11 mouse cellular contexts compared by ENCODE assay signal in genomic region chr2:151967792-151968191, GRCm38 (mm10). TPM values are rescaled to one million over a fixed set of nuclear protein-coding genes. Genes with fewer than 3 reads are reported as not detected.
A peak's percentile ranks its signal among the peaks of the same experiment; 100 is the strongest.
DNase-seq lines count a peak whose midpoint lies in the region; ATAC-seq lines count a peak whose summit lies in the region.
"Had no signal": no experiment of that assay in that cellular context is flagged by ENCODE, and none has a peak within 500 bp of the region (broad histone marks: within the 10 kb centered on the region; RNA-seq: fewer than 3 reads in every experiment).

No protein-coding gene starts in this region.

- peaks cover 11% of the 10 kb centered on the region; the same call in 1 of the 2 replicates for H3K27me3 ChIP-seq in embryonic facial prominence, embryonic 12.5 days
- no peaks in the 10 kb centered on the region for H3K27me3 ChIP-seq in forebrain, embryonic 14.5 days (replicated peaks; ENCODE audit: control insufficient read depth, insufficient read depth, low read length)
- no peaks in the 10 kb centered on the region; the same call in 1 of the 2 replicates for H3K27me3 ChIP-seq in neural tube, embryonic 12.5 days (replicated peaks)

- peaks cover 16% of the 10 kb centered on the region for H3K36me3 ChIP-seq in embryonic facial prominence, embryonic 12.5 days
- H3K36me3 ChIP-seq in forebrain, embryonic 14.5 days (ENCODE audit: control insufficient read depth, insufficient read depth, low read length) = peaks cover 17% of the 10 kb centered on the region; the same call in 1 of the 2 replicates
- H3K36me3 ChIP-seq in neural tube, embryonic 12.5 days = peaks cover 14% of the 10 kb centered on the region; the same call in 1 of the 2 replicates

- no peaks in the 10 kb centered on the region for H3K9me3 ChIP-seq in embryonic facial prominence, embryonic 12.5 days
- no peaks in the 10 kb centered on the region for H3K9me3 ChIP-seq in forebrain, embryonic 14.5 days (replicated peaks; ENCODE audit: control insufficient read depth, low read length)
- H3K9me3 ChIP-seq in neural tube, embryonic 12.5 days = no peaks in the 10 kb centered on the region
- H3K9me3 ChIP-seq: G1E had no signal

- no peak overlapping the region for H3K9ac ChIP-seq in embryonic facial prominence, embryonic 12.5 days
- peak overlapping the region; percentile 60; the same call in 1 of the 2 replicates for H3K9ac ChIP-seq in forebrain, embryonic 14.5 days (ENCODE audit: low read length)
- H3K9ac ChIP-seq in neural tube, embryonic 12.5 days = peak overlapping the region; percentile 38; the same call in 1 of the 2 replicates

- no peak overlapping the region for H3K4me2 ChIP-seq in embryonic facial prominence, embryonic 12.5 days (replicated peaks)
- H3K4me2 ChIP-seq in forebrain, embryonic 14.5 days (ENCODE audit: low read length) = peak overlapping the region; percentile 66
- H3K4me2 ChIP-seq in neural tube, embryonic 12.5 days (replicated peaks) = peak overlapping the region; percentile 72

- no peak for ATAC-seq in embryonic facial prominence, embryonic 12.5 days (ENCODE audit: insufficient number of reproducible peaks, insufficient read depth, low FRiP score, low TSS enrichment)
- no peak for ATAC-seq in forebrain, embryonic 14.5 days
- ATAC-seq in neural tube, embryonic 12.5 days (ENCODE audit: low FRiP score, low read depth) = no peak

- WGBS in embryonic facial prominence, embryonic 12.5 days = 71% methylated on average over 2 of the region's 2 CpGs
- 80% methylated on average over 2 of the region's 2 CpGs for WGBS in forebrain, embryonic 14.5 days
- 86% methylated on average over 2 of the region's 2 CpGs for WGBS in neural tube, embryonic 12.5 days

- H3K27ac ChIP-seq in embryonic facial prominence, embryonic 12.5 days = peak overlapping the region; percentile 32; the same call in 1 of the 2 replicates
- peak overlapping the region; percentile 87 for H3K27ac ChIP-seq in forebrain, embryonic 14.5 days (ENCODE audit: low read depth, low read length)
- peak overlapping the region; percentile 75; the same call in 1 of the 2 replicates for H3K27ac ChIP-seq in neural tube, embryonic 12.5 days

- peaks cover 53% of the 10 kb centered on the region for H3K4me1 ChIP-seq in embryonic facial prominence, embryonic 12.5 days
- peaks cover 55% of the 10 kb centered on the region for H3K4me1 ChIP-seq in forebrain, embryonic 14.5 days (ENCODE audit: control insufficient read depth, insufficient read depth, low read length)
- peaks cover 72% of the 10 kb centered on the region for H3K4me1 ChIP-seq in neural tube, embryonic 12.5 days

- no peak overlapping the region for H3K4me3 ChIP-seq in embryonic facial prominence, embryonic 12.5 days
- no peak overlapping the region for H3K4me3 ChIP-seq in forebrain, embryonic 14.5 days (ENCODE audit: low read depth, low read length)
- H3K4me3 ChIP-seq in neural tube, embryonic 12.5 days = no peak overlapping the region
- H3K4me3 ChIP-seq: myocyte had no signal

- DNase-seq in forebrain, embryonic 14.5 days (ENCODE audit: low spot score) = no peak
- DNase-seq in induced T-regulatory cell, adult 2 months (ENCODE audit: low read depth) = peak; percentile 87
- no peak for DNase-seq in frontal cortex, postnatal 25 days (ENCODE audit: low spot score in 2 of 2)
- no peak for DNase-seq in heart, adult 18-20 months
- DNase-seq in heart, adult 8-10 months (ENCODE audit: low spot score) = no peak
- DNase-seq: right cerebral cortex, postnatal 14 days had no signal

RNA-seq across cellular contexts. Expression of gene Fam110a, which starts 12.2 kb away (rescaled TPM):
- 34.6 and 36.2 TPM in 2 replicates for polyA plus RNA-seq in embryonic facial prominence, embryonic 12.5 days (2016; fragmentation: Nextera tagmentation; extraction: Ambion mirVana)
- 64.5 and 68.8 TPM in 2 replicates for polyA plus RNA-seq in forebrain, embryonic 14.5 days (2014; fragmentation: Nextera tagmentation; extraction: Ambion mirVana)
- 91.5 and 94.3 TPM in 2 replicates for polyA plus RNA-seq in neural tube, embryonic 12.5 days (2016; fragmentation: Nextera tagmentation; extraction: Ambion mirVana)
- 1 to 10 TPM; 3.4 to 3.7 TPM for total RNA-seq in heart, adult 18-20 months (2021)
- 1 to 10 TPM; 2.8 to 5.0 (median 4.3) TPM for total RNA-seq in heart, adult 8-10 months (2022)

RNA-seq across cellular contexts. Expression of gene Slc52a3, which starts 28.5 kb away (rescaled TPM):
- polyA plus RNA-seq in embryonic facial prominence, embryonic 12.5 days (2016; fragmentation: Nextera tagmentation; extraction: Ambion mirVana) = 1.2 TPM in 2 replicates
- polyA plus RNA-seq in forebrain, embryonic 14.5 days (2014; fragmentation: Nextera tagmentation; extraction: Ambion mirVana) = 0.72 and 1.1 TPM in 2 replicates
- polyA plus RNA-seq in neural tube, embryonic 12.5 days (2016; fragmentation: Nextera tagmentation; extraction: Ambion mirVana) = 1.1 and 1.3 TPM in 2 replicates
- total RNA-seq in heart, adult 18-20 months (2021) = 1 to 10 TPM; 1.6 to 2.9 TPM
- 1 to 10 TPM; 1.2 to 4.2 (median 2.3) TPM for total RNA-seq in heart, adult 8-10 months (2022)

RNA-seq across cellular contexts. Expression of gene Angpt4, which starts 56.8 kb away (rescaled TPM):
- 0.28 and 0.31 TPM in 2 replicates for polyA plus RNA-seq in embryonic facial prominence, embryonic 12.5 days (2016; fragmentation: Nextera tagmentation; extraction: Ambion mirVana)
- 0.21 TPM in 1 of 2 replicates, not detected in the other for polyA plus RNA-seq in forebrain, embryonic 14.5 days (2014; fragmentation: Nextera tagmentation; extraction: Ambion mirVana)
- polyA plus RNA-seq in neural tube, embryonic 12.5 days (2016; fragmentation: Nextera tagmentation; extraction: Ambion mirVana) = 0.39 and 0.84 TPM in 2 replicates
- under 1 TPM; 0.28 to 0.35 TPM for total RNA-seq in heart, adult 18-20 months (2021)
- total RNA-seq in heart, adult 8-10 months (2022) = under 1 TPM in 3 of 4 experiments, not detected in 1; 0.14 to 0.22 (median 0.16) TPM
- total RNA-seq: G1E; layer of hippocampus, postnatal 10 days had no signal
- polyA plus RNA-seq: G1E had no signal

Comparison
In these comparisons a context has a peak if more than half of its experiments do, and no peak if none do; other contexts are left out.
1. H3K27ac ChIP-seq: peak in every context shown above with its lines; median percentile 87 in forebrain, embryonic 14.5 days; 75 in neural tube, embryonic 12.5 days; 32 in embryonic facial prominence, embryonic 12.5 days.